ENCODE assay signal across 16 mouse cellular contexts in the genomic region with DNA sequence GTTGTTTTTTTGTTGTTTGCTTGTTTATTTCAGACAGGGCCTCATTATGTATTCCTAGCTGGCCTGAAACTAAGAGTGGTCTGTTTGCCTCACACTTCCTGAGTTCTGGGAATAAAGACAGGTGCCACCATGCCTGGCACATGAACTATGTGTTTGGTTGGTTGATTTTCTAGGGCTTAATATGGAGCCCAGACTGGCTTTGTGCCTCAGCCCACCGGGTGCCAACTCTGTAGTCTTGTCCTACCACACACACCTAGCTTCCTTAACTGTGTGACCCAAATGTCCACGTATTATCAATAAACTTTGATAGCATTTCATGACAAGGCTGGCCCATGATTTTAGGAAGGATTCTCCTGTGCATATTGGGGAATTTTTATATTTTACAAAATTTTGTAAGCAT.
DNase-seq lines count a peak whose midpoint lies in the region; TF ChIP-seq lines count a peak whose summit lies in the region.
"Had no signal": no experiment of that assay in that cellular context is flagged by ENCODE, and none has a peak within 500 bp of the region (broad histone marks: within the 10 kb centered on the region; RNA-seq: fewer than 3 reads in every experiment).

No protein-coding gene starts in this region.

- TF ChIP-seq CTCF in layer of hippocampus, adult 2 months (conservative IDR thresholded peaks at IDR 0.05): no peak
- TF ChIP-seq CTCF in bone marrow macrophage, adult 2 months (IDR thresholded peaks at IDR 0.05; ENCODE audit: low read depth, low read length): no peak

- no peak overlapping the region for H3K4me3 ChIP-seq in layer of hippocampus, adult 2 months
- H3K4me3 ChIP-seq in bone marrow macrophage, adult 2 months (ENCODE audit: insufficient read depth, low read length): no peak overlapping the region
- H3K4me3 ChIP-seq in macrophage (ENCODE audit: inconsistent target): no peak overlapping the region
- H3K4me3 ChIP-seq: embryonic facial prominence, embryonic 13.5 days; forebrain, embryonic 12.5 days; heart, embryonic 12.5 days; hindbrain, embryonic 10.5 days; intestine, embryonic 15.5 days had no signal

- peak; percentile 81 to 89 for DNase-seq in cerebellum, postnatal 14 days
- DNase-seq in cerebellum, adult 18-20 months: no peak
- no peak for DNase-seq in layer of hippocampus, adult 2 months (ENCODE audit: low spot score in 2 of 2)
- no peak for DNase-seq in layer of hippocampus, postnatal 10 days (ENCODE audit: low spot score in 2 of 2)
- no peak for DNase-seq in spleen, postnatal 14 days (ENCODE audit: low spot score in 2 of 2)
- DNase-seq: adrenal gland, adult 2 months; adrenal gland, postnatal 25 days; gastrocnemius, postnatal 25 days had no signal

- WGBS in macrophage (ENCODE audit: missing documents): 83% methylated on average over 1 of the region's 2 CpGs

- 0 out of 2 replicates have a peak, but pooled peaks cover 8% of the 10 kb centered on the region for H3K36me3 ChIP-seq in macrophage (ENCODE audit: inconsistent target)
- H3K36me3 ChIP-seq: embryonic facial prominence, embryonic 13.5 days; forebrain, embryonic 12.5 days; heart, embryonic 12.5 days; hindbrain, embryonic 10.5 days; intestine, embryonic 15.5 days had no signal

- H3K79me2 ChIP-seq in macrophage (ENCODE audit: inconsistent target): no peaks in the 10 kb centered on the region; the same call in 1 of the 2 replicates

- peaks cover 30% of the 10 kb centered on the region for H3K4me1 ChIP-seq in bone marrow macrophage, adult 2 months (ENCODE audit: control insufficient read depth, insufficient read depth, low read length)
- H3K4me1 ChIP-seq: intestine, embryonic 15.5 days had no signal

- H3K27ac ChIP-seq in layer of hippocampus, adult 2 months: peak overlapping the region; percentile 70
- H3K27ac ChIP-seq in bone marrow macrophage, adult 2 months (ENCODE audit: insufficient read depth, low read depth, low read length): peak overlapping the region; percentile 25; the same call in 1 of the 2 replicates
- 0 out of 2 replicates have a peak overlapping the region, but pooled peaks have one; percentile 22 for H3K27ac ChIP-seq in macrophage
- H3K27ac ChIP-seq: forebrain, embryonic 12.5 days; hindbrain, embryonic 10.5 days; hindbrain, embryonic 14.5 days; intestine, embryonic 15.5 days had no signal

- TF ChIP-seq POLR2A in bone marrow macrophage, adult 2 months (IDR thresholded peaks at IDR 0.05; ENCODE audit: borderline replicate concordance, low read depth, low read length): no peak

Comparison
In these comparisons a context has a peak if more than half of its experiments do, and no peak if none do; other contexts are left out.
1. DNase-seq: peak in cerebellum, postnatal 14 days (2 of 2); none in cerebellum, adult 18-20 months (0 of 2), layer of hippocampus, adult 2 months (0 of 2), layer of hippocampus, postnatal 10 days (0 of 2) and spleen, postnatal 14 days (0 of 2).
2. Peak in every context shown above with its lines, with median percentiles within 50 percentile points of each other: H3K27ac ChIP-seq.